Mouse (Mus musculus) kidney, adult 2 months (tissue): Measurements from ENCODE around the gene Anp32a. TPM values are rescaled to one million over a fixed set of nuclear protein-coding genes. Genes with fewer than 3 reads are reported as not detected.

Source experiments
- DNase-seq: peaks from one replicate; pipeline ENCODE4 v3.0.0; 2021
- H3K27ac ChIP-seq: fragments of 200-500 bp; 2 replicates; pipeline ENCODE4 v1.5.1; 2012; ENCODE audit warnings: low read depth, low read length, control low read depth, inconsistent platforms; ENCODE audit not compliant: insufficient read depth
- H3K27me3 ChIP-seq: fragments of 200-500 bp; replicated peaks from 2 replicates; pipeline ENCODE4 v1.6.1; 2012; ENCODE audit warnings: mild to moderate bottlenecking, moderate library complexity, low read length, inconsistent platforms; ENCODE audit not compliant: control insufficient read depth, insufficient read depth
- H3K36me3 ChIP-seq: fragments of 200-500 bp; 2 replicates; pipeline ENCODE4 v1.6.1; 2012; ENCODE audit warnings: mild to moderate bottlenecking, moderate library complexity, low read length, inconsistent platforms; ENCODE audit not compliant: control insufficient read depth, insufficient read depth
- H3K4me1 ChIP-seq: fragments of 200-500 bp; 2 replicates; pipeline ENCODE4 v1.6.1; 2011; ENCODE audit warnings: low read length; ENCODE audit not compliant: control insufficient read depth, insufficient read depth
- H3K4me3 ChIP-seq: fragments of 200-500 bp; 2 replicates; pipeline ENCODE4 v1.5.1; 2011; ENCODE audit warnings: mild to moderate bottlenecking, low read depth, low read length, control low read depth; ENCODE audit not compliant: insufficient read depth
- CTCF ChIP-seq: fragments of 200-500 bp; conservative IDR thresholded peaks from 2 replicates; pipeline ENCODE4 v1.5.1; 2011; ENCODE audit warnings: low read depth, mild to moderate bottlenecking, control low read depth, low read length, moderate library complexity, mixed read lengths; ENCODE audit not compliant: insufficient read depth, insufficient read length
- POLR2A ChIP-seq: fragments of 200-500 bp; IDR thresholded peaks from one replicate; pipeline ENCODE4 v1.6.1; 2011; ENCODE audit warnings: low read depth, low read length, control low read depth
- WGBS: fragments of 180-500 bp; shearing (Covaris S2); methylation state at CpG from one replicate; pipeline ENCODE4 v1.1.7; 2018; 5-methylcytosine and 5-hydroxymethylcytosine counted together
- polyA plus RNA-seq: library from polyadenylated mRNA; depleted of rRNA; stranded (reverse); fragments of >200 nt; gene quantifications from 2 replicates; pipeline ENCODE4 v1.2.3, GENCODE M21; 2012

The Anp32a gene
- polyA plus RNA-seq, 1 experiment = 61.3 TPM

GRCm38 (mm10) chr9:62407357-62408146 is 66.5 kb downstream of the Anp32a start:
- TF ChIP-seq POLR2A (no peak), CTCF (no peak)
- WGBS = 76% methylated on average over 5 of the region's 5 CpGs
- no peaks in the 10 kb centered on the region for H3K27me3 ChIP-seq
- DNase-seq = peak; percentile 66
- H3K4me1 ChIP-seq = no peaks in the 10 kb centered on the region
- peak overlapping the region; percentile 10; the same call in 1 of the 2 replicates for H3K27ac ChIP-seq
- H3K4me3 ChIP-seq = no peak overlapping the region
- H3K36me3 ChIP-seq = no peaks in the 10 kb centered on the region

- Histone ChIP-seq H3K4me1 (peaks cover 8% of the 10 kb centered on the region; the same call in 1 of the 2 replicates), H3K4me3 (no peak overlapping the region), H3K27ac (no peak overlapping the region), H3K27me3 (no peaks in the 10 kb centered on the region), H3K36me3 (no peaks in the 10 kb centered on the region)
- TF ChIP-seq POLR2A (no peak), CTCF (peak; percentile 38)
- WGBS = 58% methylated on average over 5 of the region's 5 CpGs
- no peak for DNase-seq
Observed at GRCm38 (mm10) chr9:62418742-62419141, 77.6 kb downstream of the Anp32a start.

- Histone ChIP-seq H3K4me3 (peak overlapping the region; percentile 20; the same call in 1 of the 2 replicates), H3K4me1 (peaks cover 9% of the 10 kb centered on the region; the same call in 1 of the 2 replicates), H3K27ac (peak overlapping the region; percentile 85), H3K27me3 (no peaks in the 10 kb centered on the region), H3K36me3 (no peaks in the 10 kb centered on the region)
- peak; percentile 54 for DNase-seq
- TF ChIP-seq POLR2A (no peak), CTCF (no peak)
- WGBS = 75% methylated on average over 10 of the region's 10 CpGs
Observed at GRCm38 (mm10) chr9:62420261-62420917, 79.3 kb downstream of the Anp32a start.

- Histone ChIP-seq H3K36me3 (no peaks in the 10 kb centered on the region), H3K27me3 (no peaks in the 10 kb centered on the region), H3K27ac (peak overlapping the region; percentile 85), H3K4me3 (peak overlapping the region; percentile 51), H3K4me1 (peaks cover 9% of the 10 kb centered on the region; the same call in 1 of the 2 replicates)
- peak; percentile 94 for DNase-seq
- TF ChIP-seq POLR2A (peak; percentile 70), CTCF (no peak)
- WGBS = 4% methylated on average over 13 of the region's 13 CpGs
Observed at GRCm38 (mm10) chr9:62421027-62421426, 79.9 kb downstream of the Anp32a start.

GRCm38 (mm10) chr9:62421911-62422310 is 80.8 kb downstream of the Anp32a start:
- no peak overlapping the region for H3K27ac ChIP-seq
- no peak for DNase-seq
- H3K4me1 ChIP-seq = peaks cover 13% of the 10 kb centered on the region
- no peak overlapping the region for H3K4me3 ChIP-seq
- TF ChIP-seq CTCF (no peak), POLR2A (no peak)
- no peaks in the 10 kb centered on the region for H3K36me3 ChIP-seq
- no peaks in the 10 kb centered on the region for H3K27me3 ChIP-seq
- WGBS = 98% methylated on average over 6 of the region's 6 CpGs

GRCm38 (mm10) chr9:62422926-62423325 is 81.8 kb downstream of the Anp32a start:
- no peak for DNase-seq
- Histone ChIP-seq H3K27ac (no peak overlapping the region), H3K4me3 (no peak overlapping the region), H3K4me1 (peaks cover 18% of the 10 kb centered on the region), H3K36me3 (no peaks in the 10 kb centered on the region), H3K27me3 (no peaks in the 10 kb centered on the region)
- 79% methylated on average over 10 of the region's 10 CpGs for WGBS
- no peak for TF ChIP-seq POLR2A
- no peak for TF ChIP-seq CTCF

GRCm38 (mm10) chr9:62423871-62424270 is 82.8 kb downstream of the Anp32a start:
- H3K36me3 ChIP-seq = no peaks in the 10 kb centered on the region
- H3K4me1 ChIP-seq = peaks cover 18% of the 10 kb centered on the region
- no peak overlapping the region for H3K27ac ChIP-seq
- TF ChIP-seq POLR2A (no peak), CTCF (no peak)
- H3K27me3 ChIP-seq = no peaks in the 10 kb centered on the region
- DNase-seq = no peak
- no peak overlapping the region for H3K4me3 ChIP-seq
- WGBS = 97% methylated on average over 10 of the region's 10 CpGs
